Mouse (Mus musculus): ENCODE measurements around the gene Dedd2. TPM values are rescaled to one million over a fixed set of nuclear protein-coding genes. Genes with fewer than 3 reads are reported as not detected.

The Dedd2 gene
- total RNA-seq, 2 experiments from 2014 or later: 22.7 to 23.8 TPM

DNA sequence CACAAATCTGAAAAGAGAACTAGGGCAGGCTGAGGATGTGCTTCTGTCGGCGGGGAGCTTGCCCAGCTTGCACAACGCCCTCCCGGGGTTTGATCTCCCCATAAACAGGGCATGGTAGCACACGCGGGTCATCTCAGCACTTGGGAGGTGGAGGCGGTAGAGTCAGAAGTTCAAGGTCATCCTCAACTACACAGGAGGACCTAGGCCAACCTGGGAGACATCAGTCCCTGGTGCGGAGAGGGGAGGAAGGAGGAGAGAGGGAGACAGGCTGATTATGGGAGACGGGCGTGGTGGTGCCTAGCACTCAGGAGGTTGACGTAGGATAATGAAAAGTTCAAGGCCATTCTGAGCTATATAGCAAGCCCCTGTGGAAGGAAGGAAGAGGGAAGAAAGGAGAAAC lies 29.6 kb downstream of the Dedd2 start:
- intact Hi-C loops (cut with DNase I): no loop called here
- no peak for DNase-seq (ENCODE audit: extremely low spot score in 1 of 2, low spot score in 2 of 2)

DNA sequence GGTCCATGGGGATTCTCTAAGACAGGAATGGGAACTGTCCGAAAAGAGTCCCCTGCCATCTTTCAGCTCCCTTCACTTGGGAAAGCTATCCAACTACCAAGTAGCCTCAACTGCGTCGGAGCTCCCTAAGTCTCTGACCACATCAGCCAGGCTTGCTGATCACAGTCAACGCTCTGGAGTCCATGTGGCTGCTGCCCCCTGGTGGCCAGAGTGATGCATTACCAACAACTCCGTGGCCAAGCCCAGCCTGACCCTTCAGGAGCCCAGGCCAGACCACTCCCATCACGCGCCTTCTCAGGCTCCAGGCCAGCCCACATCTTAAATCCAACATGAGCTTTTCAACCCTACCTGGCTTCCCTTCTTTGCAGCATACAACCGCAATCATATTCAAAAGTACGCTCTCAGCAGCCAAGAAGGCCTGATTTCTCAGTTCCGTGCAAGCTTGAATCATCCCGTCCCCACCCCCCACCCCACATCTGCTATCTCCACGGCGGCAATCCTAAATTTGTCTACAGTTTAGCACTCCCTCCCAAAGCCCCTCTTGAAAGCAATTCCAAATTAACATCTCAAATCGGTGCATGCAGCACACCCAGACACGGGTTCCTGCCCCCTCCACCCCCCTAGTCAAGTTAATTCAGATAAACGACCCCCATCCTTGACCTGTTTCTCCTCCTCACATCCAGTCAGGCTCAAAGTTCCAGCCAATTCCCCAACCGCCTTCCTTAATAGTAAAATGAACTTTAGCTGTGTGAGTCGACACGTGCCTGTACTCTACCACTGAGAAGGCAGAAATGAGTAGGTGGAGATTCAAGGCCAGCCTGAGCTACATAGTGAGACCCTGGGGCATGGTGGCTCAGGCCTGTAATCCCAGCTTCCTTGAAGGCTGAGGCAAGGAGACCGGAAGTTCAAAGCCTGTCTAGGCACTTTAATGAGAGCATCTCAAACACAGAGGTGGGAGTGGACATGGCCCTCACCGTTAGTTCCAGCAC lies 32.5 kb downstream of the Dedd2 start:
- peak; percentile 79 to 85 for DNase-seq (ENCODE audit: extremely low spot score in 1 of 2, low spot score in 2 of 2)
- intact Hi-C loops (cut with DNase I): loop anchor here (1.0 to 5.0 kb wide), 2 partner anchors 56 to 81 kb away; no protein-coding TSS in a partner anchor

DNA sequence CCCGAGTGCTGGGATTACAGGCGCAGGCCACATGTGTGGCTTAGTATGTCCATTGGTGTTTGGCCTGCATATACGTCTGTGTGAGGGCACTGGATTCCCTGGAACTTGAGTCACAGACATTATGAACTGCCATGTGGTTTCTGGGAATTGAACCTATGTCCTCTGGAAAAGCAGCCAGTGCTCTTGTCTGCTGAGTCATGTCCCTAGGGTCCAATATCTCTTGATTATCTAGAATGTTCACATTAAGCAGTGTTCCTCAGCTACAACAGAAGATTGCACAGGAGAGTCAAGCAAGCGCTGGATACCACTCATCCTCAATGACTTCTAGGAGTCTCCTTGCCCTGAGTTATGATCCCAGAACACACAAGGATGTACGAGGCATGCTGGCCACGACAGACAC lies 36.3 kb downstream of the Dedd2 start:
- no peak for DNase-seq (ENCODE audit: extremely low spot score in 1 of 2, low spot score in 2 of 2)
- intact Hi-C loops (cut with DNase I): no loop called here

GRCm38 (mm10) chr7:25181814-25182213 lies 38.6 kb downstream of the Dedd2 start:
- no peak for DNase-seq (ENCODE audit: extremely low spot score in 1 of 2, low spot score in 2 of 2)
- intact Hi-C loops (cut with DNase I): no loop called here

DNA sequence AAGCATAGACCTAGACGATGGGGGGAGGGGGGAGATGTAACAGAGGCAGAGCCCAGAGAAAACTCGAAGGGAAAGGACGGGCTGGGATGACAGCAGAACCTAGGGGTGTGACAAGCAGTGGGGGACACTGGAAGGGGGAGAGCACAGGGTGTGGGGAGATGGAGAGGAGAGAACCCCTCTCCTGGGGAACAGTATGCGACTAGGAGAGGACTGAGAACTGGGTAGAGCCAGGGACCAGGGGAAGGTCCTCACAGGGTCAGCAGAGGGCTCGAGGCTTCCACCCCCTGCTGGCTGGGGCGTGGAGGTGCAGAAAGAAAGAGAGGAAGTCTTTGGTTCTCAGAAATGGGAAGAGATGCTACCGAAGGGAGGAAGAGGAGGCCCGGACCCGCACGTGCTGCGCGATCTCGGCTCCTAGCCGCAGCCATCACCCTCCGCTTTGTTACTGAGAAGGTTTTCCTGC lies 39.1 kb downstream of the Dedd2 start:
- intact Hi-C loops (cut with DNase I): no loop called here

GRCm38 (mm10) chr7:25180512-25180911 lies 39.9 kb downstream of the Dedd2 start:
- intact Hi-C loops (cut with DNase I): no loop called here
- DNase-seq (ENCODE audit: extremely low spot score in 1 of 2, low spot score in 2 of 2): no peak

More for the DNA sequence above, 39.1 kb downstream of the Dedd2 start:
- peak in 1 of 2 experiments; percentile 55 for DNase-seq (ENCODE audit: extremely low spot score in 1 of 2, low spot score in 2 of 2)

- intact Hi-C loops (cut with DNase I): no loop called here
- peak; percentile 84 to 91 for DNase-seq (ENCODE audit: extremely low spot score in 1 of 2, low spot score in 2 of 2)
Measured at GRCm38 (mm10) chr7:25179606-25180161, 40.7 kb downstream of the Dedd2 start, which contains the start of gene Pou2f2. Gene Pou2f2, minus strand, starts transcription at chr7:25179726.

DNA sequence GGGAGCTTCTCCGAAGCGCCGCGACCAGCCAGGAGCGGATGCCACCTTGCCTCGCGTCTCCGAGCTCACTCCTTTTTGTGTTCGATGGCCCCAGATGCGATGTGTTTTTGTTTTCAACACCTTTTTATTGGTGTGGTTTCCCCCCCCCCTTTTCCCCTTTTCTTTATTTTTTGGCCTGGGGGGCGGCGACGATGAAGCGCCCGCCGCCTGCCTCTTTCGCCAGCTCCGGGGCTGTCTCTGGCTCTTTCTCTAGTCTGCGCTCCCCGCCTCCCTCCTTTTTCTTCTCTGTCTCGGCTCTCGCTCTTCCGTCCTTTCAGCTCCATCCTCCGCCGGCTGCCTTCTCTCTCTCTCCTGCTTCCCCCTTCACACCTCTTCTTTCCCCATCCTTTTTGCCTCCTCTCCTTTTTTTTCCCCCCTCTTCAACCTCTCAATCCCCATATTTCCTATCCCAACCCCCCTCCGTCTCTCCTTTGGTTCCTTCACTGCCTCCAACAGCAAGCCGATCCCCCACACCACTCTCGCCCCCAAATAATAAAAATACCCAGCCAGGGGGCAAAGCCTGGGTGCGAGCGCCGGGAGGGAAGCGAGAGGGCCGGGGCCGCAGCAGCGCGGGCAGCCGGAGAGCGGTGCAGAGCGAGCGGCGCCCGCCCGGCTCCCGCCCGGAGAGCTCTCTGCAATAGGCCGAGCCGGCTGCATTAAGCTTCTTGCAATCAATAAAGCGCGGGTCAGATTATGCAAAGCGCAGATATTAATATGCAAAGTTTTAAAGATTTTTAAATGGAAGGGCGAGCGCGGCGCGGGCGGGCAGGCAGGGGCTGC lies 41.4 kb downstream of the Dedd2 start:
- intact Hi-C loops (cut with DNase I): no loop called here
- peak in 1 of 2 experiments; percentile 54 for DNase-seq (ENCODE audit: extremely low spot score in 1 of 2, low spot score in 2 of 2)

- intact Hi-C loops (cut with DNase I): no loop called here
- peak in 1 of 2 experiments; percentile 52 for DNase-seq (ENCODE audit: extremely low spot score in 1 of 2, low spot score in 2 of 2)
Measured at GRCm38 (mm10) chr7:25178317-25178716, 42.1 kb downstream of the Dedd2 start.

- DNase-seq (ENCODE audit: extremely low spot score in 1 of 2, low spot score in 2 of 2): no peak
- intact Hi-C loops (cut with DNase I): no loop called here
Measured at GRCm38 (mm10) chr7:25174343-25174742, 46.1 kb downstream of the Dedd2 start.

DNA sequence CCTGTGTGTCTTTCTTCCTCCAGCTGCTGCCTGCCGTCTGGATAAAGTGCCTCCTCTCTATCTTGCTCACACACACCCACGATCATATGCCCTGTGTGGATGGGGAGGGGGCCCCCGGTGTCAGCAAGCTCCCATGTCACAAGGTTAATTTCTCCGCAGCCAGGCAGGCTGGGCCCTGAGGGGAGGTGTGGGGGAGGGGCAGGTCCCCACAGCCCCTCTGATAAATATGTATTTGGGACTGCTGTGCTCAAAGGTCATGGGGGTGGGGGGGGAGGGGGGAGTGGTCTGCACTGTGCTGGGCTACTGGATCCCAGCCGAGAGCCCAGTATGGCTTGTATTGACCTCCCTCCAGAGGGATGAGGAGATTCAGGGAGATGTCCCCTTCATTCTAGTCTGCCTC lies 47.7 kb downstream of the Dedd2 start:
- intact Hi-C loops (cut with DNase I): no loop called here
- DNase-seq (ENCODE audit: extremely low spot score in 1 of 2, low spot score in 2 of 2): no peak

DNA sequence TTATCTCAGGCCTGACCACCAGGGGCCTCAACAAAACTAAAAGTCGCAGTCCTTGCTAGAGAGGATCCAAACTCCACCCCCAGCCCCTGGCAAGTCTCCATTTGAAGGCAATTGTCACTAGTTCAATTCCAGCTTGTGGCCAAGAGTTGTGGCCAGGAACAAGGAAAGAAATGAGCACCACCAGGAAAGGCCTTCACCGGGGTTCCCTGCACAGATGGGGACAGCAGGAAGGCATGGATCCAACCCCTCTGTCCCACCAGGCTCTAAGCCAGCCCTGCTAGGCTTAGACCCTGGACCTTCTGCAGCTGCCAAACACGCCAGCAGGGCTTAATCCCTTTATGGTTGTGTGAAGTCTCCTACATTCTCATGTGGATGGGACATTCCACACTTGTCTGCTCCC lies 49.8 kb downstream of the Dedd2 start:
- intact Hi-C loops (cut with DNase I): no loop called here
- no peak for DNase-seq (ENCODE audit: extremely low spot score in 1 of 2, low spot score in 2 of 2)

DNA sequence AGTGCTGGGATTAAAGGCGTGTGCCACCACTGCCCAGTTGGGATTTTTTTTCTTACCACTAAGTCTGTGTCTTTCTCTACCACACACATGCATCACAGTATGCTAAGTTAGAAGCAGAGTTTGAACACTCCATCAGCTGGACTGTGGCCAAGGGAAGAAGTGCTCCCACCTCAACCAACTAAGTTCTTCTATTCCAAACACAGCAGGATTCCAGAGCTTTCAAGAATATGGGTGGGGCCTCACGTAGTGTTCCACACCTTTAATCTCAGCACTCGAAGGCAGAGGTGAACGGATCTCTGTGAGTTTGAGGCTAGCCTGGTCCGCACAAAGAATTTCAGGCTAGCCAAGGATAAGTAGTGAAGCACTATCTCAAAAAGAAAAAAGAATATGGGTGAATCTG lies 54.3 kb downstream of the Dedd2 start:
- no peak for DNase-seq (ENCODE audit: extremely low spot score in 1 of 2, low spot score in 2 of 2)
- intact Hi-C loops (cut with DNase I): no loop called here

- peak in 1 of 2 experiments; percentile 12 for DNase-seq (ENCODE audit: extremely low spot score in 1 of 2, low spot score in 2 of 2)
- intact Hi-C loops (cut with DNase I): no loop called here
Measured at GRCm38 (mm10) chr7:25156158-25156648, 64.2 kb downstream of the Dedd2 start.

DNA sequence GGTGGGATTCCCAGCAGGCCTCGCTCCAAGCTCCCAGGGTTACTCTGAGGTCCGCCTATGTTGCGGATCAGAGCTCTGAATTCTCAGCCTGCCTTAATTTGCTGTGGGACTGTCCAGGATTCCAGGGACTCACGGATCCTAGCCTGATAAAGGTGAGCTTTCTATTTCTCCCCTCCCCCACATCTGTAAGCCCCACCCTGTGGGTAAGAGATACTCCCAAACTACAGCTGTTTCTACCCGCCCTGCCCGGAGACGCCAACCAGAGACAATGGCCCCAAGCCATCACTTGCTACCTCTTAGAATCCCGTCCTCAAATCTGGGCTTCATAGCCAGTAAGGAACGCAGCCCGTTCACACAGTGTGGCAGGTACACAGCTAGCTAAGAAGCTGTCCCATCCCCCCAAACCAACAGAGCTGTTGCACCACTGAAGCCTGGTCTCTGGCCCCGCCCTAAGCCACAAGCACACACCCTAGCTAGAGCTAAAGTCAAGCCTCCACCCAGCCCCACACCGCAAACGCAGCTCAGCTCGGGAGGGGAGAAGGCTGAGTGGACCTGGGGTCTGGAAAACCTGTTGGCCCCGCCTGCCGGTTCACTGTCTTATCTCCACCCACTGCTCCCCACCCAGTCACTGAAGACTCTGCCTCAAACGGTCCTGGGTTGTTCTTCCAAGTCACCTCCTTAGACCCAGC lies 64.8 kb downstream of the Dedd2 start:
- intact Hi-C loops (cut with DNase I): no loop called here
- peak in 1 of 2 experiments; percentile 24 for DNase-seq (ENCODE audit: extremely low spot score in 1 of 2, low spot score in 2 of 2)

DNA sequence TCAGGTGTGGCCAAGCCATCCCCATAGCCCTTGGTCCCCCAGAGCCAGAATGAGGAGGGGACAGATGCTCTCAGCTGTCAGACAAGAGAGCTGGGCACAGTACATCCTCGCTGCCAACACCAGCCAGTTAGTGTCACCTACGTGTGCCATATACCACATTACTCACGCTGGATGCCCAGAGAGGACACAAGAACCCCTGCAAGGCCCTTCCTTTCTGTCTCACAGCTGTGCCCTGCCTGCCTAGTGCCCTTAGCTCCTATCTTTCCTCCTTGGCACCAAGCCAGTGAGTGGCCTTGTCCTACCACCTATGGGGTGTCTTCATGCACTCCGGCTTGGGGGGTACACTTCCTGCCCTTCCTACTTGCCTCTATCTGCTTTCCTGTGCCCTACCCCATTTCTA lies 65.8 kb downstream of the Dedd2 start:
- DNase-seq (ENCODE audit: extremely low spot score in 1 of 2, low spot score in 2 of 2): peak in 1 of 2 experiments; percentile 40
- intact Hi-C loops (cut with DNase I): no loop called here

DNA sequence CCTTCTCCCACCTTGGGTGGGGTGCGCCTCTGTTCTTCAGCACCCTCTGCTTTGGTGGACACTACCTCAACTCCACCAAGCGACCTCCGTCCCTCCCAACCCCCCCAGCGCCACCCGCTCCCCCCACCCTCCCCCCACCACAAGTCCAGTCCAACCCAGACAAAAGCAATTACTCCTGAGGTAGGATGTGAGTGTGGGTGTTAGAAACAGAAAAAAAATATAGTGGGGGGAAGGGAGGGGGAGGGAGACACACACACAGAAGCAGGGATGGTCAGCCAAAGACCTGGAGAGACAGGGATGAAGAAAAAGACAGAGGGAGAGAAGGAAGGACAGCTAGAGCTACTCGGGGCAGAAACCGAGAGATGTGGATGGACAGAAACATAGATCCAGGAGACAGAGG lies 66.6 kb downstream of the Dedd2 start:
- no peak for DNase-seq (ENCODE audit: extremely low spot score in 1 of 2, low spot score in 2 of 2)
- intact Hi-C loops (cut with DNase I): no loop called here

DNA sequence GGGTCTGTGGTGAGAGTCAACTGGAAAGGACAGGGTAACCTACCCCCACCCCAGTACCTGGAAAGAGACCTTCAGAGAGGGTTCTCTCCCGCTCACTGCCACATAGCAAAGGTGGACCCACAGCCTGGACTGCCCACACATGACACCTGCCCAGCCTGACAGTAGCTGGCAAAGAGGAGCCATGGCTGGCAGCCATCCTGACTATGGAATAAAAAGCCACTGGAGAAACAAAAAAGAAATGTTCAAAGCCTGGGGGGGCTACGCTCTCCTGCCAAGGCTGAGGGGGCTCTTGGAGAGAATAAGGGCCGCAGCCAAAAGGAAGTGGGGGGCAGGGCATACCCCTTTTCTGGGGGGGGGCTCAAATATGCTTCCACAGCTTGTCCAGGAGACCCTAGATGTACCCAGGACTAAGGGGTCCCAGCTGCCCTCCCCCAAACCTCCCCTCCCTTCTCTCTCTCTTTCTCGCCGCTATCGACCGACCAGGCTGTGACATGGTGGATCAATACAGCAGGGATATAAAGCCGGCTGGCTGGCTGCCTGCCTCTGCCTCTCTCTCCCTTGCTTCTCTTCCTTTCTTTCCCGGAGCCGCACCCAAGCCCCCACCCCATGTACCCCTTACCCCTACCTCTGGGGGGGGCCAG lies 68.4 kb downstream of the Dedd2 start:
- peak in 1 of 2 experiments; percentile 43 for DNase-seq (ENCODE audit: extremely low spot score in 1 of 2, low spot score in 2 of 2)
- intact Hi-C loops (cut with DNase I): no loop called here
